Mouse (Mus musculus) MEL (cell line): Measurements from ENCODE around the gene Ddx25.

Experiments used
- CHD2 ChIP-seq: IDR thresholded peaks from 2 replicates; pipeline ENCODE4 v1.6.1; 2011; ENCODE audit warnings: low read length, improper control_type of control experiment
- CTCF ChIP-seq, 3 experiments: IDR thresholded peaks in 2 of 3; conservative IDR thresholded peaks in 1 of 3; 2 replicates each; pipeline ENCODE4 v1.5.1; 2011 to 2012; ENCODE audit warnings: low read length in 3 of 3, low read depth in 2 of 3, mild to moderate bottlenecking in 2 of 3, improper control_type of control experiment in 1 of 3, inconsistent platforms in 1 of 3, mixed read lengths in 1 of 3, moderate library complexity in 1 of 3; ENCODE audit not compliant: control insufficient read depth in 1 of 3, insufficient read depth in 1 of 3, poor library complexity in 1 of 3, severe bottlenecking in 1 of 3
- GABPA ChIP-seq: IDR thresholded peaks from 2 replicates; pipeline ENCODE4 v1.6.1; 2012; ENCODE audit warnings: low read depth, mild to moderate bottlenecking, inconsistent platforms, low read length, improper control_type of control experiment, moderate library complexity
- POLR2A ChIP-seq, 2 experiments: IDR thresholded peaks; 2 replicates each; pipeline ENCODE4 v1.6.1; 2011 to 2012; ENCODE audit warnings: low read length in 2 of 2, mild to moderate bottlenecking in 2 of 2, control low read depth in 1 of 2, improper control_type of control experiment in 1 of 2, low read depth in 1 of 2, moderate library complexity in 1 of 2; ENCODE audit not compliant: control insufficient read depth in 1 of 2, insufficient read depth in 1 of 2, poor library complexity in 1 of 2
- RAD21 ChIP-seq: IDR thresholded peaks from 2 replicates; pipeline ENCODE4 v1.6.1; 2011; ENCODE audit warnings: mild to moderate bottlenecking, low read depth, low read length, improper control_type of control experiment
- TAL1 ChIP-seq: IDR thresholded peaks from 2 replicates; pipeline ENCODE4 v1.6.1; 2012; ENCODE audit warnings: mild to moderate bottlenecking, inconsistent platforms, low read length, moderate library complexity, mixed read lengths

DNA sequence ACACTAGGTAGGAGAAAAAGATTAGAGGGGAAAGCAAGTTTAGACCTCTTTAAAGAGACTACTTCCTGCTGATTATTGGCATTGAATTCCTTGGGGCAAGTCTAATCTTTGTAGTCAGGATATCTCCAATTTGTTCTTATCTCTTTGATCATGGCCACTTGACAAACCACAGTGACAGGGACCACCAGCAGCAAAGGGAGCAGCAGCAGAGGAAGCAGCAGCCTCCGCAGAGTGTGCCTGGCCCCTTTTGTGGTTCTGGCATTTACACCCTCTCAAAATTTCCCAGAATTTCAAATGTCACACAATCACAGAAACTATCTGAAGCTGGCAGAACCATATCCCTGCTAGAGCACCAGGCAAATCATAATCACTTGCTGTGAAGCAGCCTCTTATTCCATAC, 29.3 kb upstream of the Ddx25 start:
- TF ChIP-seq GABPA (no peak), TAL1 (no peak), CTCF (IDR thresholded peaks at IDR 0.05 in 2 of 3, conservative IDR thresholded peaks at IDR 0.05 in 1 of 3; ENCODE audit: control insufficient read depth in 1 of 3, insufficient read depth in 1 of 3, low read depth in 2 of 3, low read length in 3 of 3, poor library complexity in 1 of 3, severe bottlenecking in 1 of 3) (no peak), POLR2A (IDR thresholded peaks at IDR 0.05; ENCODE audit: control insufficient read depth in 1 of 2, insufficient read depth in 1 of 2, low read depth in 1 of 2, low read length in 2 of 2, poor library complexity in 1 of 2) (no peak), CHD2 (no peak), RAD21 (no peak)
